Mouse (Mus musculus) retina, adult 2 months (tissue): ENCODE results near the gene Gm49358.

ENCODE experiments used
- DNase-seq: peaks from one replicate; pipeline ENCODE4 v3.0.0-alpha.2; 2012; ENCODE audit warnings: low read depth, low spot score

Gm49358 gene

GRCm38 (mm10) chr10:86814292-86815131 lies 50.7 kb downstream of the Gm49358 start:
- no peak for DNase-seq

- DNase-seq = no peak
These were observed 51.4 kb downstream of the Gm49358 start for GRCm38 (mm10) chr10:86815133-86815532.

GRCm38 (mm10) chr10:86819649-86820165 lies 55.9 kb downstream of the Gm49358 start:
- DNase-seq = no peak

GRCm38 (mm10) chr10:86821014-86821413 lies 57.2 kb downstream of the Gm49358 start:
- DNase-seq = no peak

- DNase-seq = no peak
These were observed 60.3 kb downstream of the Gm49358 start for GRCm38 (mm10) chr10:86824093-86824492.

- DNase-seq = no peak
These were observed 61.1 kb downstream of the Gm49358 start for GRCm38 (mm10) chr10:86824871-86825270.

GRCm38 (mm10) chr10:86825871-86826522 lies 62.2 kb downstream of the Gm49358 start:
- DNase-seq = no peak

- no peak for DNase-seq
These were observed 63.2 kb downstream of the Gm49358 start for GRCm38 (mm10) chr10:86826929-86827328.

- no peak for DNase-seq
These were observed 64.7 kb downstream of the Gm49358 start for GRCm38 (mm10) chr10:86828221-86829135.

- DNase-seq = no peak
These were observed 65.7 kb downstream of the Gm49358 start for GRCm38 (mm10) chr10:86829515-86829914.

GRCm38 (mm10) chr10:86836784-86837183 lies 73.0 kb downstream of the Gm49358 start:
- DNase-seq = no peak

- no peak for DNase-seq
These were observed 75.1 kb downstream of the Gm49358 start for GRCm38 (mm10) chr10:86838827-86839226.

- no peak for DNase-seq
These were observed 78.9 kb downstream of the Gm49358 start for GRCm38 (mm10) chr10:86842659-86843058.

- DNase-seq = no peak
These were observed 83.2 kb downstream of the Gm49358 start for GRCm38 (mm10) chr10:86846926-86847467.

GRCm38 (mm10) chr10:86849087-86849486 lies 85.3 kb downstream of the Gm49358 start:
- DNase-seq = no peak

- DNase-seq = no peak
These were observed 85.7 kb downstream of the Gm49358 start for GRCm38 (mm10) chr10:86849508-86849907.

GRCm38 (mm10) chr10:86852160-86852559 lies 88.4 kb downstream of the Gm49358 start:
- DNase-seq = no peak

GRCm38 (mm10) chr10:86853433-86853832 lies 89.7 kb downstream of the Gm49358 start:
- DNase-seq = no peak

- DNase-seq = no peak
These were observed 96.6 kb downstream of the Gm49358 start for GRCm38 (mm10) chr10:86860396-86860795.

- DNase-seq = no peak
These were observed 98.7 kb downstream of the Gm49358 start for GRCm38 (mm10) chr10:86862496-86862895.

- DNase-seq = no peak
These were observed 99.7 kb downstream of the Gm49358 start for GRCm38 (mm10) chr10:86863429-86863828.
